Mouse (Mus musculus): ENCODE results near the gene Gm48551. TPM values are rescaled to one million over a fixed set of nuclear protein-coding genes. Genes with fewer than 3 reads are reported as not detected.
A peak's percentile ranks its signal among the peaks of the same experiment; 100 is the strongest.

Gm48551 gene
- 1 to 10 TPM; 2.3 to 4.5 TPM for total RNA-seq (2021)
- long read RNA-seq, partial matches to known transcripts = 0 of 11 reads
- long read RNA-seq, other reads (novel, unspliced or antisense) = 9 of 11 reads

GRCm38 (mm10) chr10:81383802-81384604 is at the start of gene Gm48551, which contains the start of gene Dohh:
TSS of gene Gm48551 (plus strand) at chr10:81384466.
TSS of gene Dohh (plus strand) at chr10:81384428.
- peak; percentile 99 for DNase-seq (ENCODE audit: low spot score in 2 of 2)

- no peak for DNase-seq (ENCODE audit: low spot score in 2 of 2)
Observed at GRCm38 (mm10) chr10:81335393-81336340, 48.6 kb upstream of the Gm48551 start.

GRCm38 (mm10) chr10:81336558-81336957 is 47.7 kb upstream of the Gm48551 start:
- no peak for DNase-seq (ENCODE audit: low spot score in 2 of 2)

- no peak for DNase-seq (ENCODE audit: low spot score in 2 of 2)
Observed at GRCm38 (mm10) chr10:81340551-81341332, 43.5 kb upstream of the Gm48551 start.

- peak; percentile 71 to 73 for DNase-seq (ENCODE audit: low spot score in 2 of 2)
Observed at GRCm38 (mm10) chr10:81341333-81341949, 42.8 kb upstream of the Gm48551 start.

GRCm38 (mm10) chr10:81342686-81343505 is 41.4 kb upstream of the Gm48551 start, which contains the start of gene Gipc3:
TSS of gene Gipc3 (minus strand) at chr10:81343266.
- no peak for DNase-seq (ENCODE audit: low spot score in 2 of 2)

- no peak for DNase-seq (ENCODE audit: low spot score in 2 of 2)
Observed at GRCm38 (mm10) chr10:81344421-81345161, 39.7 kb upstream of the Gm48551 start.

GRCm38 (mm10) chr10:81345162-81345534 is 39.1 kb upstream of the Gm48551 start:
- DNase-seq (ENCODE audit: low spot score in 2 of 2) = no peak

- DNase-seq (ENCODE audit: low spot score in 2 of 2) = no peak
Observed at GRCm38 (mm10) chr10:81346453-81347067, 37.7 kb upstream of the Gm48551 start.

- no peak for DNase-seq (ENCODE audit: low spot score in 2 of 2)
Observed at GRCm38 (mm10) chr10:81349146-81349545, 35.1 kb upstream of the Gm48551 start.

- DNase-seq (ENCODE audit: low spot score in 2 of 2) = no peak
Observed at GRCm38 (mm10) chr10:81349961-81350350, 34.3 kb upstream of the Gm48551 start.

- peak; percentile 99 to 100 for DNase-seq (ENCODE audit: low spot score in 2 of 2)
Observed at GRCm38 (mm10) chr10:81350351-81351063, 33.8 kb upstream of the Gm48551 start, which contains the start of gene Hmg20b. TSS of gene Hmg20b (minus strand) at chr10:81350480.

- DNase-seq (ENCODE audit: low spot score in 2 of 2) = no peak
Observed at GRCm38 (mm10) chr10:81351678-81352291, 32.5 kb upstream of the Gm48551 start.

GRCm38 (mm10) chr10:81354738-81355477 is 29.4 kb upstream of the Gm48551 start:
- DNase-seq (ENCODE audit: low spot score in 2 of 2) = no peak

- DNase-seq (ENCODE audit: low spot score in 2 of 2) = no peak
Observed at GRCm38 (mm10) chr10:81355533-81355932, 28.7 kb upstream of the Gm48551 start.

GRCm38 (mm10) chr10:81356352-81356990 is 27.8 kb upstream of the Gm48551 start:
- DNase-seq (ENCODE audit: low spot score in 2 of 2) = no peak
